Mouse (Mus musculus) testis, adult 2 months (tissue): ENCODE measurements at regions not wholly inside any gene's neighbourhood (a gene's known extent, or its start where the extent isn't known, plus 50 kb on each side); places are given as distances from the start of the nearest gene placed in this dataset.

ENCODE experiments used
- H3K27ac ChIP-seq: fragments of 200-500 bp; 2 replicates; pipeline ENCODE4 v1.5.1; 2012; ENCODE audit warnings: low read depth, low read length; ENCODE audit not compliant: control insufficient read depth, insufficient read depth
- H3K27me3 ChIP-seq: fragments of 200-500 bp; 2 replicates; pipeline ENCODE4 v1.6.1; 2012; ENCODE audit warnings: mild to moderate bottlenecking, low read length, moderate library complexity; ENCODE audit not compliant: control insufficient read depth, insufficient read depth
- H3K36me3 ChIP-seq: fragments of 200-500 bp; 2 replicates; pipeline ENCODE4 v1.6.1; 2012; ENCODE audit warnings: mild to moderate bottlenecking, low read length; ENCODE audit not compliant: control insufficient read depth, insufficient read depth
- H3K4me1 ChIP-seq: fragments of 200-500 bp; 2 replicates; pipeline ENCODE4 v1.6.1; 2012; ENCODE audit warnings: low read length; ENCODE audit not compliant: control insufficient read depth, insufficient read depth
- H3K4me3 ChIP-seq: fragments of 200-500 bp; 2 replicates; pipeline ENCODE4 v1.5.1; 2012; ENCODE audit warnings: low read depth, mild to moderate bottlenecking, low read length, moderate library complexity, mixed read lengths; ENCODE audit not compliant: control insufficient read depth
- CTCF ChIP-seq: fragments of 200-500 bp; IDR thresholded peaks from 2 replicates; pipeline ENCODE4 v1.5.1; 2012; ENCODE audit warnings: low read depth, mild to moderate bottlenecking, inconsistent platforms, low read length, moderate library complexity; ENCODE audit not compliant: control insufficient read depth, insufficient read depth, insufficient replicate concordance
- POLR2A ChIP-seq: fragments of 200-500 bp; IDR thresholded peaks from 2 replicates; pipeline ENCODE4 v1.6.1; 2012; ENCODE audit warnings: low read depth, mild to moderate bottlenecking, inconsistent platforms, low read length, moderate library complexity; ENCODE audit not compliant: control insufficient read depth

DNA sequence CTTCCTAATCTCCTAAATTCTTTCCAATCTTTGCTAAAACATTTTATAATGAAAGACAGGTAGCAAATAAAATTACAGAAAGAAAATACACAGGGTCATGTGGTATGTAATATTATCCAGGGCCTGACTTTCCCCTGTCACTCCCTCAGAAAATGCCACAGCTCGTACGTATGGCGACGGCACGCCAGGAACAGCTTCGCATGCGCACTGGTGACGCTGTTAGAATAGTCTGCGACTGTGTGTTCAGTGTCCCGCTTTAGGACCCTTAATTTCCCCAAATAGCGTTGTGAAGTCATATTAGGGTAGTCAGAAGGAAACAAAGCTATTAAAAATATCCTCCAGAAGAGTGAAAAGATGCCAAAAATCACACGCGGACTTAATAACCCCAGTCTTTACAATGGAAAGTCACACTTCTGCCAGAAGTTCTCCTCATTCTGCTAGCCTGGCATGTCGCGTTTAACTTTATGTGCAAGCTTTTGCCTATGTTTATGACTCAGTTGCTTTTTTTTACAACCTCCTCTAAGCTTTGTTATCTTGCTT, 187.0 kb upstream of the Zfp637 start:
- H3K4me3 ChIP-seq = no peak overlapping the region
- no peaks in the 10 kb centered on the region; the same call in 1 of the 2 replicates for H3K4me1 ChIP-seq
- no peaks in the 10 kb centered on the region for H3K36me3 ChIP-seq
- no peak for TF ChIP-seq POLR2A
- TF ChIP-seq CTCF = no peak
- H3K27ac ChIP-seq = no peak overlapping the region
- H3K27me3 ChIP-seq = no peaks in the 10 kb centered on the region

DNA sequence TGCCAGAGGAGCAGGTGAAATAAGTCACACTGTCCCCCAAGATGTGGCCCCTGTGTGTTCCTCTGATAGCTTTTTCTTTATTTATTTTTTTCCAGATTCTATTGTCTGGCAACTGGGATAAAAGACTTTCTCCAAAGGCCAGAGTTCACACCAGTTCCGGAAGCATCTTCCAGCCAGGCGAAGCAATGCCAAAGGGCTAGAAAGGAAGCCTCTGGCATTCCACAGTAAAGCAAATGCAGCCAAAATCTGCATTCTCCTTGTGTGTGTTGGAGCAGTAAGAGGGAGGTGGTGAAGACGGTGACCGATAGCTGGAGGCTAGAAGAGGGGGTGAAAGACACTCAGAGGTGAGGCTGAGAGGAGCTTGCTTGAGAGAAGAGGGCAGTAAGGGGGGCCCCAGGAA, 185.0 kb upstream of the Zfp637 start:
- no peaks in the 10 kb centered on the region; the same call in 1 of the 2 replicates for H3K4me1 ChIP-seq
- TF ChIP-seq POLR2A (no peak), CTCF (no peak)
- no peak overlapping the region for H3K4me3 ChIP-seq
- H3K27ac ChIP-seq = no peak overlapping the region
- no peaks in the 10 kb centered on the region for H3K36me3 ChIP-seq
- no peaks in the 10 kb centered on the region for H3K27me3 ChIP-seq

DNA sequence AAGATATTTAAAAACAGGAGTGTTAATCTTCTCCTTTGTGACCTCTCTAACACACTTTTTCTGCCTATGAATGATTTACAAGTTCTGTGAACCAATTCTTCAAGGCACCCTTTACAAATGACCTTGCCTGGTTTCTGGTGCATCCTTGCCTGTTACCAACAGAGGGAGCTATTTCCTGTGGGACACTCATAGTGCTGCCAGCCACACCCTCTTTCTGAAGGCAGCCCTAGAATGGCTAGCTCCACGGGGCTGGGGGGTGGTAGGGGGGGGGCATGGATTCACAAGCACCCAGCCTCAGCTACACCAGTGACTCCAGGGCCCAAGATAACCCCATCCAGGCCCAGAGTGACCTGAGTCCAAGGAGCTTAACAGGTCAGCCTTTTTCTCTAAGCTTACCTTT, 180.4 kb upstream of the Zfp637 start:
- Histone ChIP-seq H3K4me3 (no peak overlapping the region), H3K27ac (no peak overlapping the region), H3K36me3 (no peaks in the 10 kb centered on the region), H3K27me3 (no peaks in the 10 kb centered on the region), H3K4me1 (no peaks in the 10 kb centered on the region)
- peak; percentile 37; the same call in 1 of the 2 replicates for TF ChIP-seq CTCF
- no peak for TF ChIP-seq POLR2A

DNA sequence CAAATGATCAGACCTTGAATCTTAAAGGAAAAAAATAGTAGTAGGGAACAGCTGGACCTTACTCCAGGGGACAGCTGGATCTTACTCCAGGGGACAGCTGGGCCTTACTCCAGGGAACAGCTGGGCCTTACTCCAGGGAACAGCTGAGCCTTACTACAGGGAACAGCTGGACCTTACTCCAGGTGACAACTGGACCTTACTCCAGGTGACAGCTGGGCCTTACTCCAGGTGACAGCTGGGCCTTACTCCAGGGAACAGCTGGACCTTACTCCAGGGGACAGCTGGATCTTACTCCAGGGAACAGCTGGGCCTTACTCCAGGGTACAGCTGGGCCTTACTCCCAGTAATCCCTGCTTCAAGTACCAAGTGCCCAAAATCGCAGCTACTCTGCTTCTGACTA, 178.3 kb upstream of the Zfp637 start:
- Histone ChIP-seq H3K27me3 (no peaks in the 10 kb centered on the region), H3K27ac (no peak overlapping the region), H3K4me3 (no peak overlapping the region), H3K4me1 (no peaks in the 10 kb centered on the region), H3K36me3 (no peaks in the 10 kb centered on the region)
- TF ChIP-seq CTCF (no peak), POLR2A (no peak)

DNA sequence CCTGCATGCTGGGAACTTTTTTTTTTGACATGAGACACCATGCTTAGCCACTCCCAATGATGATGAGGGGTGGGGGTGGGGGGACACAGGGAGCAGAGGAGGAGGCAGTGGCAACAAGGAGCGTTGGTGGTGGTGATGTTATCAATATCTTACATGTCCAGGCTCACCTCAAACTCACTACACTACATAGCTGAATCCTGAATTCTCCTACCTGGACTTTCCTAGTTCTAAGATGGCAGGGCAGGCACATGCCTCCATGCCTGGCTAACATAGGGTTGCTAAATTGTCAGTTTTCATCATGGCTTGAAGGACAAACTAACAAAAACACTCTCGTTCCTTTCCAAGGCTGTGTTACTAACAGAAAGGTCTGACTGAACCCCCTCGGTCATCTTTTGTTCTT, 170.6 kb upstream of the Zfp637 start:
- H3K4me1 ChIP-seq = peaks cover 2% of the 10 kb centered on the region
- no peaks in the 10 kb centered on the region for H3K36me3 ChIP-seq
- H3K27ac ChIP-seq = no peak overlapping the region
- no peak for TF ChIP-seq CTCF
- no peak for TF ChIP-seq POLR2A
- no peak overlapping the region for H3K4me3 ChIP-seq
- no peaks in the 10 kb centered on the region for H3K27me3 ChIP-seq

DNA sequence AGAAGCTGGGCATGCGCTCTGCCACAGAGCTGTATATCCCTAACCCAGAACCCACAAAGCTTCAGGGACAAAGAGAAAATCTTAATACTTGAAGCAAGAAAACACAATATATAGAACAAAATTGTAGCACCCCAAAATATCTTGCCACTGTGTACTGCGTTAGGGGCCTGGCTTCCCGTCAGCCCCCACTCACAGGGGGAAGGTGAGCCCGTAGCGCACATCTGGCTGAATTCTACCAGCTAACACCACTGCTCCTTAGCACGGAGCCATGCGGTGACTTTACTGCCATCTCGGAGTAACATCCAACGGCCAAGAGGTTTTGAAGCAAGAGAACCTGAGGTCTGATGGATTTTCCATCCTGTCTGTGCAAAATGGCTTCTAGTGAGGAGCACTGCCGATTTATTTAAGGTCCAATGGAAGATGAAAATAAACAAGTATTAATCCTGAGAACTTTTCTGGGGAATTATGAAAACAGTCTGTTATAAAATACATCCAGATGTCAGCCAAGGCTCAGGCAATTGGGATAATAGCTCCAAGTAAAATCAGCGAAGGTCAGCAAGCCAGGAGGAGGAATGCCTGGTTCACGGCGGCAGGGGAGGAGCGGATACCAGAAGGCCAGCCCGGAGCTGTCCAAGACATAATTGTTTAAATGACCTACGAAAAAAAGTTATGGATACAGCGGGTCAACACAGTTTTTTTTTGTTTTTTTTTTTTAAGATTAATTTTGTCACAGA, 170.0 kb upstream of the Zfp637 start:
- Histone ChIP-seq H3K4me1 (peaks cover 6% of the 10 kb centered on the region), H3K36me3 (no peaks in the 10 kb centered on the region), H3K27me3 (no peaks in the 10 kb centered on the region), H3K27ac (no peak overlapping the region), H3K4me3 (no peak overlapping the region)
- TF ChIP-seq CTCF (no peak), POLR2A (no peak)

DNA sequence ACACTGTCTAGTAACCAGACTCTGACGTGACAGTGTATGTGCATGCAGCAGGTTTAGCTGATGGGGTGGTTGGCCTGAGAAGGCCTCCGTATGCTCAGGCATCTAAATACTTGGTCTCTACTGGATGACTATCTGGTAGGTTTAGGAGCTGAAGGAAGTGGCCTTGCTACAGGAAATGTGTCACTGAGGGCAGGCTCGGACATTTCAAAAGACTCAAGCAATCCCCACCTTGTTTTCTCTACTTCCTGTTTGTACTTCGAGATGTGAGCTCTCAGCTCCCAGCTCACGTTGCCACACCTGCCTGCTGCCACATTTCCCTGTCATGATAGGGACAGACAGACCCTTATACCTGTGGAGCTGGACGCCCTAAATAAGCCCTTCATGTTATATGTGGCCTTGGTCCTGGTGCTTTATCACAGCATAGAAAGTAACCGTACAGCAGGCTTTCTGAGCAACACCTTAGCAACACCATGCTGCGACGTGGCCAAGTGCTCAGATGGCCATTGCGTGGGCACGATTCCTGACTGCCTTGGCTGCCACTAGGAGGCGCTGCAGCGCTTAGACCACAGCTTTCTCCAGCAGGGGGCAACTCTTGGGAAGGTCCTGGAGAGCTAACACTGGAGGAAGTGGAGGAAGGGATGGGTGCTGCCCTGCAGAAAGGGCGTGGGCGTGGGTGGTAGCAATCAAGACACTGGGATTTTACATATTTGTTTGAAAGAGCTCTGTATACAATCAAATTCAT, 165.8 kb upstream of the Zfp637 start:
- Histone ChIP-seq H3K4me3 (no peak overlapping the region), H3K4me1 (peaks cover 6% of the 10 kb centered on the region), H3K27me3 (no peaks in the 10 kb centered on the region), H3K27ac (no peak overlapping the region), H3K36me3 (no peaks in the 10 kb centered on the region)
- peak; percentile 98 for TF ChIP-seq CTCF
- TF ChIP-seq POLR2A = no peak
